Mouse (Mus musculus) MEL-GATA-1-ER (cell line): ENCODE data around the gene Col27a1.

Source experiments
- DNase-seq: peaks from one replicate; pipeline ENCODE4 v3.0.0-alpha.2; 2012; ENCODE audit warnings: low read depth; ENCODE audit errors: extremely low read depth

Col27a1 gene

DNA sequence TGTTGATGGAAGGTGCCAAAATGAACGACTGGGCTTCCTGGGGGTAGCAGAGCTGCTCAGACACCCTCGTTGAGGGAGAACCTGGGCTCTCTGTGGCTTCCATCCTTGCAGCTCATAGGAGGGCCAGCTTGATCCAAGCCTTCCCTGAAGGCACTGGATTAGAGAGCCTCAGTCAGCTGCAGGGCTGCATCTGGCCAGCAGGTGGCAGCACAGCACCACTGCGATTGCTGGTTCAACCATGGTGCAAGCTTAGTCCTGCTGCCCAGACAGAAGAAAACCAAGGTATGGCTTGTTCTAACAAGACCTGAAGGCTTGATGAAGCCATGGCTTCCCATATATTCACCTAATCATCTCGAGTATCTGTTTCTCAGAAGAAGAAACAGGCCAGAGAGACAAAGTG is 154.8 kb downstream of the Col27a1 start:
- DNase-seq = peak; percentile 32

GRCm38 (mm10) chr4:63370897-63371296 is 157.1 kb downstream of the Col27a1 start:
- DNase-seq = no peak

GRCm38 (mm10) chr4:63371890-63372289 is 158.1 kb downstream of the Col27a1 start:
- DNase-seq = peak; percentile 36

DNA sequence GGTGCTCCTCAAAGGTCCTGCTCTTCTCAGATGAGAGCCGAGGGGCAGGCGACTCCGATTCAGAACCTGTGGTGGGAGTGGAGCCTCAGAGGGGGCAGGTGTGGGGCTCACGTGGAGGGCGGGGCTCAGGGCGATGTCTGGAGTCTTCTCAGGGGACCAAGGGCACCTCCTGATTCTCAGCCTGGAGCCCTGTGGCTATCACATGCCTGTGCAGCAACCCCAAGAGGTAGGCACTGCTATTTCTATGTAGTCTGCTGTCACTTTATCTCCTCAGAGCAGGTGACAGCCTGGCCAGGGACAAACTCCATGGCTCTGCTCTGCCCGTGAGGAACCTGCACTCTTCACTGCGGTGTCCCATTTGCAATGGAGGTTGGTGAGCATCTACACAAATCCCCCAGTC is 159.6 kb downstream of the Col27a1 start:
- DNase-seq = no peak

DNA sequence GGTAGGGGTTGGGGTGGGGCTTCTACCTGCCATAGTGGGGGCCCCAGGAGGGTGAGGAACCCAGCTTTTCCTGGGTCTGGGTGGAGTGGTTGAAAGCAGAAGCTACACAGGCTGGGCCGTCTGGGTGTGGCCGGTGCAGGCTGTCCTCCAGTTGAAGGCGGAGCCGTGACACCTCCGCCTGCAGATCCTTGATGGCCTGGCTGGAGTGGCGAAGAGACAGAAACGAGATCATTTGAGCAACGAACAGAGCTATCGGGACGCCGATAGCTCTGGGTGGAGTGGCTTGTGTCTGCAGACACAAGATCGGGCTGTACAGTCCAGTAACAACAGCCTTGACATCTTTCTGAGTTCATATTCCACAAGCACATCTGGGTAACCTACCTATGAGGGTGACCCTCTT is 160.5 kb downstream of the Col27a1 start:
- peak; percentile 52 for DNase-seq

DNA sequence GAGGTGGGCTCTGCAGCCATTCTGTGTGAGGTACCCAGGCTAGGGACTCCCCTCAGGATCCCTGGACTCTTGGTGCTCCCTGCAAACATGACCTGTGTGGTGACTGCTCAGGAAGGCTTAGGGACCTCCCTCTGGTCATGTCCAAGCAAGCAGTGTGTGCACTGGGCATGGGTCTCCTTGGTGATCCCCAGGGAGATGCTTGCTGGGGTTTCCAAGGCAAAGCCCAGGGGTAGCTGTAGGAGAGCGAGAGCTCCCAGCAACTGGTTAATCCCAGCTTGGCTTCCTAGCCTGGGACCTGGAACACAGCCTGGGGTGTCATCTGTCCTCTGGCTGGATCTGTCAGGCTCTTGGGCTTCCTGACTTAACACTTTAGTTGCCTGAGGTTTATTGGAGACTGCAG is 161.6 kb downstream of the Col27a1 start:
- DNase-seq = no peak

GRCm38 (mm10) chr4:63377483-63377882 is 163.7 kb downstream of the Col27a1 start:
- DNase-seq = no peak

GRCm38 (mm10) chr4:63382676-63383369 is 169.0 kb downstream of the Col27a1 start:
- no peak for DNase-seq

DNA sequence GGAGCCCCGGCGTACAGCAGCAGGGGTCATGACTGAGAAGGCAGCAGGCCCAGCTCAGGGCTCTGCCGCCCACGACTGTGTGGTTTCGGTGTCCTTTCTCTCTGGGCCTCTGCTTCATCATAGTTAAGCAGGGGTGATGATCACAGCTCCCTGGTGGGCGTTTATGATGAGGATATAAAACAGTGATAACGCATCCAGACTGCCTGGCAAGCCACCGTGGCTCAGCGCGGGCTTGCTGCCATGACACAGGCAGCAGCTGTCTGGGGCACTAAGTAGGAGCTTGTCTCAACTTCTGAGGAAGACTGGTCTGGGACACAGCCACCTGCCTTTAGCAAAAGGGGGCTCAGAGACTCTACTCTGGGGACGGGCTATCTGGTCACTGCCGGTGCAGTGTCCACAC is 169.7 kb downstream of the Col27a1 start:
- no peak for DNase-seq

DNA sequence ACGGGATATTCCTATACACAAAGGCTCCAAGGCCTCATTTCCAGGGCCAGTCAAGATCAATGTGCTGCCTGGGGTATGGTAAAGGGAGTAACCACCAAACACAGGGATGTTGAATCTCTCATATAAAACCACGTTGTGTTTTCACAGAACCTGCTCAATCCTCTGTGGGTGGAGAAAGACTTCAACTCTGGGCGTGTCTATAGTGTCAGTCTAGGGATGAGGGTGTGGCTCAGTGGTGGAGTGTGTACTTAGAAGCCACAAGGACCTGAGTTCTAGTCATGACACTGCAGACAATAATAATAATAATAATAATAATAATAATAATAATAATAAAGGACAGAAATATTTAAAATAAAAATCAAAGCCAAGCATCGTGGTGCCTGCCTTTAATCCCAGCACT is 170.5 kb downstream of the Col27a1 start:
- no peak for DNase-seq
